Mouse (Mus musculus) neural tube, embryonic 14.5 days (tissue): ENCODE measurements around the gene Stac2. TPM values are rescaled to one million over a fixed set of nuclear protein-coding genes. Genes with fewer than 3 reads are reported as not detected.
A peak's percentile ranks its signal among the peaks of the same experiment; 100 is the strongest.

ENCODE experiments used
- ATAC-seq: fragments of 200-750 bp; cut with Nextera tagmentation; 2 replicates; pipeline ENCODE4 v1.8.0; 2017; ENCODE audit warnings: low read depth, mild to moderate bottlenecking, moderate TSS enrichment, moderate library complexity
- H3K27ac ChIP-seq: fragments of 300-500 bp; sonication (generic); 2 replicates; pipeline ENCODE4 v1.5.1; 2014; ENCODE audit warnings: low read depth, mild to moderate bottlenecking, control low read depth, low read length, moderate library complexity, mixed read lengths
- H3K27me3 ChIP-seq: fragments of 300-500 bp; sonication (generic); 2 replicates; pipeline ENCODE4 v1.6.1; 2014; ENCODE audit warnings: low read length; ENCODE audit not compliant: control insufficient read depth, insufficient read depth
- H3K36me3 ChIP-seq: fragments of 300-500 bp; sonication (generic); 2 replicates; pipeline ENCODE4 v1.6.1; 2014; ENCODE audit warnings: low read length, mixed read lengths; ENCODE audit not compliant: control insufficient read depth, insufficient read depth
- H3K4me1 ChIP-seq: fragments of 300-500 bp; sonication (generic); 2 replicates; pipeline ENCODE4 v1.6.1; 2014; ENCODE audit warnings: low read length; ENCODE audit not compliant: control insufficient read depth, insufficient read depth
- H3K4me2 ChIP-seq: fragments of 300-500 bp; sonication (generic); 2 replicates; pipeline ENCODE4 v1.6.1; 2014; ENCODE audit warnings: mild to moderate bottlenecking, low read depth, low read length, control low read depth
- H3K4me3 ChIP-seq: fragments of 300-500 bp; sonication (generic); 2 replicates; pipeline ENCODE4 v1.5.1; 2014; ENCODE audit warnings: low read depth, low read length, control low read depth, mixed read lengths
- H3K9ac ChIP-seq: fragments of 300-500 bp; sonication (generic); replicated peaks from 2 replicates; pipeline ENCODE4 v1.6.1; 2014; ENCODE audit warnings: low read depth, mild to moderate bottlenecking, control low read depth, low read length, mixed read lengths
- H3K9me3 ChIP-seq: fragments of 300-500 bp; sonication (generic); 2 replicates; pipeline ENCODE4 v1.6.1; 2016; ENCODE audit warnings: low read length; ENCODE audit not compliant: control insufficient read depth
- WGBS: fragments of 180-500 bp; shearing (Covaris S2); extraction: QIAGEN DNeasy Blood & Tissue Kit; methylation state at CpG from one replicate; pipeline ENCODE4 v1.1.7; 2014; 5-methylcytosine and 5-hydroxymethylcytosine counted together
- microRNA-seq: library from miRNA; unstranded; fragments of <30 nt; microRNA quantifications from one replicate; pipeline ENCODE4, GENCODE M21; 2016
- polyA plus RNA-seq: library from polyadenylated mRNA; unstranded; fragments of >200 nt; fragmentation: Nextera tagmentation; extraction: Ambion mirVana; gene quantifications from 2 replicates; pipeline ENCODE4 v1.2.1, GENCODE M21; 2014

Stac2 gene
- polyA plus RNA-seq, 1 experiment from 2014 or later, result 18.1 TPM

- Histone ChIP-seq H3K4me3 (peak within 1 kb of the TSS; percentile 36), H3K27me3 (0 out of 2 replicates have a peak, but pooled peaks cover 2% of the 10 kb centered on the region), H3K36me3 (no peaks in the 10 kb centered on the region), H3K27ac (no peak within 1 kb of the TSS; the same call in 1 of the 2 replicates), H3K4me2 (peak within 1 kb of the TSS; percentile 71), H3K4me1 (0 out of 2 replicates have a peak, but pooled peaks cover 8% of the 10 kb centered on the region), H3K9me3 (no peaks in the 10 kb centered on the region), H3K9ac (peak within 1 kb of the TSS; percentile 28; the same call in 1 of the 2 replicates)
- ATAC-seq, result peak; percentile 35
- WGBS, result 2% methylated on average over 23 of the region's 26 CpGs
These were observed 57.5 kb downstream of the Stac2 start, which contains the start of gene Arl5c for GRCm38 (mm10) chr11:97995564-97996288. Gene Arl5c, minus strand, starts transcription at chr11:97996181.

- Histone ChIP-seq H3K36me3 (no peaks in the 10 kb centered on the region), H3K4me1 (0 out of 2 replicates have a peak, but pooled peaks cover 8% of the 10 kb centered on the region), H3K9me3 (no peaks in the 10 kb centered on the region), H3K27me3 (0 out of 2 replicates have a peak, but pooled peaks cover 2% of the 10 kb centered on the region), H3K27ac (no peak overlapping the region), H3K9ac (0 out of 2 replicates have a peak overlapping the region, but pooled peaks have one; percentile 28), H3K4me2 (peak overlapping the region; percentile 71), H3K4me3 (peak overlapping the region; percentile 36)
- peak; percentile 45; the same call in 1 of the 2 replicates for ATAC-seq
- 6% methylated on average over 13 of the region's 13 CpGs for WGBS
These were observed 58.6 kb downstream of the Stac2 start for GRCm38 (mm10) chr11:97994539-97995100.

DNA sequence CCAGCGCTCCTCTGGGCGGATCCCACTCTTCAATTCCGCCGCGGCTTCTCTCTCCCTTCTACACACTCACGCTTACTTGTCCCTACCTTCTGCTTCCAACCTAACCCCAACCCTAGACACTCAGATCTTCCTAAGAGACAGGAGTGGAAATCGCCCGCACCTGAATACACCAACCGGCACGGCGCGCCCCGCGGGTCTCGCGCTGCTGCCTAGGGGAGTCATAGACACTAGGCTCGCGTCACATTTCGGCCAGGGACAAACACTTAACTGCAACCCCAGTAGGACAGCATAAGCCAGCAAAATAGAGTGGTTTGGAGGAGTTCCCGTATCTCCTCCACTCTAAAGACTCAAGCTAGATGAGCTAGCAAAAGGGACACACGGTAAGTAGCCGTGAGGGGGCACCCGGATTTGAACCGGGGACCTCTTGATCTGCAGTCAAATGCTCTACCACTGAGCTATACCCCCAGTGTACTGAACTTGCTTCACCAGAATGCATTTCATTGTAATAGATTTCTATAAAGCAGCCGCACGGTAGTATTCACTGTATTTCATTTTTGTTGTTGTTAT is 64.6 kb downstream of the Stac2 start:
- peaks cover 8% of the 10 kb centered on the region; the same call in 1 of the 2 replicates for H3K4me1 ChIP-seq
- peak overlapping the region; percentile 65 for H3K9ac ChIP-seq
- H3K9me3 ChIP-seq, result no peaks in the 10 kb centered on the region
- peak; percentile 90 for ATAC-seq
- H3K27me3 ChIP-seq, result peaks cover 21% of the 10 kb centered on the region
- H3K4me2 ChIP-seq, result peak overlapping the region; percentile 60
- peak overlapping the region; percentile 85 for H3K27ac ChIP-seq
- H3K36me3 ChIP-seq, result no peaks in the 10 kb centered on the region
- H3K4me3 ChIP-seq, result peak overlapping the region; percentile 95
- under 1% methylated on average over 26 of the region's 26 CpGs for WGBS

- WGBS, result under 1% methylated on average over 42 of the region's 42 CpGs
- Histone ChIP-seq H3K27ac (peak overlapping the region; percentile 85), H3K4me1 (peaks cover 8% of the 10 kb centered on the region; the same call in 1 of the 2 replicates), H3K9ac (peak overlapping the region; percentile 65), H3K36me3 (no peaks in the 10 kb centered on the region), H3K9me3 (no peaks in the 10 kb centered on the region), H3K27me3 (peaks cover 21% of the 10 kb centered on the region), H3K4me2 (peak overlapping the region; percentile 60), H3K4me3 (peak overlapping the region; percentile 95)
- ATAC-seq, result peak; percentile 87
These were observed 65.4 kb downstream of the Stac2 start for GRCm38 (mm10) chr11:97987551-97988526.

- no peak for ATAC-seq
- Histone ChIP-seq H3K4me3 (peak overlapping the region; percentile 95), H3K9ac (peak overlapping the region; percentile 52; the same call in 1 of the 2 replicates), H3K36me3 (no peaks in the 10 kb centered on the region), H3K27ac (no peak overlapping the region; the same call in 1 of the 2 replicates), H3K4me1 (peaks cover 8% of the 10 kb centered on the region; the same call in 1 of the 2 replicates), H3K9me3 (no peaks in the 10 kb centered on the region), H3K4me2 (peak overlapping the region; percentile 74), H3K27me3 (peaks cover 21% of the 10 kb centered on the region)
- WGBS, result 30% methylated on average over 14 of the region's 17 CpGs
These were observed 66.4 kb downstream of the Stac2 start for GRCm38 (mm10) chr11:97986738-97987465.

Small RNA genes lying within 50 kb of the gene (microRNA-seq; reads per million reads assigned to microRNA genes)
- gene Gm27597, result not detected

Other genes starting within 250 kb of the Stac2 start
- gene B230217C12Rik, start 212.7 kb downstream of the Stac2 start, polyA plus RNA-seq, result 39.8 and 53.5 TPM in 2 replicates
- 0.63 and 1.5 TPM in 2 replicates for gene Fbxo47, start 169.3 kb downstream of the Stac2 start, polyA plus RNA-seq
- 0.39 and 0.70 TPM in 2 replicates for gene Plxdc1, start 67.0 kb downstream of the Stac2 start, polyA plus RNA-seq
- gene Arl5c, start 57.3 kb downstream of the Stac2 start, polyA plus RNA-seq, result 6.1 and 11.0 TPM in 2 replicates
- 32.4 and 37.1 TPM in 2 replicates for gene Cacnb1, start 30.4 kb downstream of the Stac2 start, polyA plus RNA-seq
- 656 and 678 TPM in 2 replicates for gene Rpl19, start 26.8 kb downstream of the Stac2 start, polyA plus RNA-seq
- 21.1 and 26.2 TPM in 2 replicates for gene Fbxl20, start 96.9 kb upstream of the Stac2 start, polyA plus RNA-seq
- 56.7 and 61.1 TPM in 2 replicates for gene Med1, start 139.8 kb upstream of the Stac2 start, polyA plus RNA-seq
- gene Cdk12, start 149.6 kb upstream of the Stac2 start, polyA plus RNA-seq, result 11.3 TPM in 2 replicates